Mouse (Mus musculus): ENCODE data around the gene Ap1m1.

Ap1m1 gene

GRCm38 (mm10) chr8:72259862-72260261 is 20.0 kb downstream of the Ap1m1 start:
- no peak for DNase-seq (ENCODE audit: low spot score)

- no peak for DNase-seq (ENCODE audit: low spot score)
Observed at GRCm38 (mm10) chr8:72260585-72260984, 20.8 kb downstream of the Ap1m1 start.

- peak; percentile 84 for DNase-seq (ENCODE audit: low spot score)
Observed at GRCm38 (mm10) chr8:72261019-72261418, 21.2 kb downstream of the Ap1m1 start.

GRCm38 (mm10) chr8:72261431-72261830 is 21.6 kb downstream of the Ap1m1 start:
- DNase-seq (ENCODE audit: low spot score) = no peak

- no peak for DNase-seq (ENCODE audit: low spot score)
Observed at GRCm38 (mm10) chr8:72261872-72262271, 22.1 kb downstream of the Ap1m1 start.

GRCm38 (mm10) chr8:72262756-72263155 is 22.9 kb downstream of the Ap1m1 start:
- DNase-seq (ENCODE audit: low spot score) = no peak

- no peak for DNase-seq (ENCODE audit: low spot score)
Observed at GRCm38 (mm10) chr8:72263451-72263850, 23.6 kb downstream of the Ap1m1 start.

GRCm38 (mm10) chr8:72265342-72265741 is 25.5 kb downstream of the Ap1m1 start:
- DNase-seq (ENCODE audit: low spot score) = no peak

GRCm38 (mm10) chr8:72266671-72267070 is 26.9 kb downstream of the Ap1m1 start:
- no peak for DNase-seq (ENCODE audit: low spot score)

- DNase-seq (ENCODE audit: low spot score) = no peak
Observed at GRCm38 (mm10) chr8:72267106-72267505, 27.3 kb downstream of the Ap1m1 start.

GRCm38 (mm10) chr8:72268356-72268755 is 28.5 kb downstream of the Ap1m1 start:
- peak; percentile 31 for DNase-seq (ENCODE audit: low spot score)

GRCm38 (mm10) chr8:72270606-72271005 is 30.8 kb downstream of the Ap1m1 start:
- no peak for DNase-seq (ENCODE audit: low spot score)

GRCm38 (mm10) chr8:72271051-72271660 is 31.3 kb downstream of the Ap1m1 start:
- no peak for DNase-seq (ENCODE audit: low spot score)

GRCm38 (mm10) chr8:72271691-72272090 is 31.9 kb downstream of the Ap1m1 start:
- DNase-seq (ENCODE audit: low spot score) = no peak

- peak; percentile 73 for DNase-seq (ENCODE audit: low spot score)
Observed at GRCm38 (mm10) chr8:72272361-72272760, 32.5 kb downstream of the Ap1m1 start.

GRCm38 (mm10) chr8:72273111-72273770 is 33.4 kb downstream of the Ap1m1 start:
- DNase-seq (ENCODE audit: low spot score) = no peak

- DNase-seq (ENCODE audit: low spot score) = no peak
Observed at GRCm38 (mm10) chr8:72273807-72274206, 34.0 kb downstream of the Ap1m1 start.

GRCm38 (mm10) chr8:72277244-72277643 is 37.4 kb downstream of the Ap1m1 start:
- DNase-seq (ENCODE audit: low spot score) = no peak

- DNase-seq (ENCODE audit: low spot score) = no peak
Observed at GRCm38 (mm10) chr8:72279151-72279550, 39.3 kb downstream of the Ap1m1 start.

GRCm38 (mm10) chr8:72281634-72282033 is 41.8 kb downstream of the Ap1m1 start:
- DNase-seq (ENCODE audit: low spot score) = no peak

GRCm38 (mm10) chr8:72285285-72285684 is 45.5 kb downstream of the Ap1m1 start:
- DNase-seq (ENCODE audit: low spot score) = no peak

- DNase-seq (ENCODE audit: low spot score) = no peak
Observed at GRCm38 (mm10) chr8:72289051-72289450, 49.2 kb downstream of the Ap1m1 start.

GRCm38 (mm10) chr8:72291104-72291503 is 51.3 kb downstream of the Ap1m1 start:
- no peak for DNase-seq (ENCODE audit: low spot score)

GRCm38 (mm10) chr8:72293309-72293708 is 53.5 kb downstream of the Ap1m1 start:
- no peak for DNase-seq (ENCODE audit: low spot score)

Data from embryo, embryonic 10.5 days (tissue).